Mouse (Mus musculus): ENCODE results near the gene Vmn1r34.
"Not testable (repeated sequence)": the region's sequence is repeated elsewhere in the genome, so short reads cannot be mapped to it uniquely, and the experiment has no call there.

The Vmn1r34 gene

GRCm38 (mm10) chr6:66643779-66644178 lies at the start of gene Vmn1r34:
TSS of gene Vmn1r34 (minus strand) at chr6:66643879.
- no peak for DNase-seq

GRCm38 (mm10) chr6:66685806-66686205 lies 42.1 kb upstream of the Vmn1r34 start, which contains the start of gene Vmn1r35:
TSS of gene Vmn1r35 (minus strand) at chr6:66685906.
- DNase-seq = no peak

- DNase-seq = not testable (repeated sequence)
Measured at GRCm38 (mm10) chr6:66618182-66618581, 25.5 kb downstream of the Vmn1r34 start, which contains the start of gene Vmn1r33. TSS of gene Vmn1r33 (minus strand) at chr6:66618282.

GRCm38 (mm10) chr6:66595804-66596203 lies 47.9 kb downstream of the Vmn1r34 start:
- DNase-seq = no peak
